Mouse (Mus musculus) natural killer cell, adult 2 months (primary cell): Measurements from ENCODE around the gene Psors1c2.

Source experiments
- DNase-seq, 2 experiments: peaks; one replicate each; pipeline ENCODE4 v3.0.0; 2022; ENCODE audit warnings: low spot score in 2 of 2

Gene Psors1c2

DNA sequence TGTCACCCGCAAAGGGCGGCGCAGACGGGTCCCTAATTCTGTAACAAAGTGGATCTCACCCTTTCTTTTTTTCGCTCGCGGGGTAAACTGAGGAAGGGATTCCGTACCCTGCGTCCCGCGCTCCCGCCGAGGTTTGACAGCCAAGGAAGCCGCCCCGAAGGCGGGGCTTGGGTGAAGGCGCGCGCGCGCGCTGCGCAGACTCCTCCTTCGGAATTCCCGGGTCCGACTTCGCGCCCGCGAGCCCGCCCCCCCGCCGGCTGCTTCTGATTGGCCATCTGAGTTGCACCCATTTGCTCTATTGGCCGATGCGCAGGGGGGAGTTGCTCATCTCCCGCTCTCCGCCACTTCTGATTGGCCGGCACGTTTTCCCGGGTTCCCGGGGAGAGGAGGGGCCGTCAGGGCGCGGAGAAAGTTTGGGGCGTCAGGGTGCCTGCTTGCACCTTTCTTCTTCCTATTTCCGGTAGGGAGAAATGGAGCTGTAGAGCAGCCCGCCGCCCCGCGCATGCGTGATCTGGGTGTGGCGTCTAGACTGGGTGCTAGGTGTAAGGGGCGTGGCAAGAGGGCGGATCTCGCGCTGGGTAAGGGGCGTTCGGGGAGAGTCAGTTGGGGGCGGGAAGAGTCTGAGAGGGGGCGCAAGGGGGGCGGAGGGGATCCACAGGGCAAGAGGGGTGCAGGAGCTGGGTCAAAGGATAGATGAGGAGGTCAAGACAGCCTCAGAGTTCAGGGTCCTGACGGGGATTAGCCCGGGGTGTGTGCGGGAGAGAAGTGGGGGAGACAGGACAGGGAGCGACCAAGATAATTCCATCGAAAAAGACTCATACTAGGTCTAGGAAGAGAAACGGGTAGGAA lies 16.1 kb upstream of the Psors1c2 start, which contains the start of the genes Tcf19 and Cchcr1:
TSS of gene Tcf19 (minus strand) at position 173 of the 849 bp plus-strand sequence.
TSS of gene Cchcr1 (plus strand) at position 449 of the 849 bp plus-strand sequence.
- peak; percentile 84 to 86 for DNase-seq

DNA sequence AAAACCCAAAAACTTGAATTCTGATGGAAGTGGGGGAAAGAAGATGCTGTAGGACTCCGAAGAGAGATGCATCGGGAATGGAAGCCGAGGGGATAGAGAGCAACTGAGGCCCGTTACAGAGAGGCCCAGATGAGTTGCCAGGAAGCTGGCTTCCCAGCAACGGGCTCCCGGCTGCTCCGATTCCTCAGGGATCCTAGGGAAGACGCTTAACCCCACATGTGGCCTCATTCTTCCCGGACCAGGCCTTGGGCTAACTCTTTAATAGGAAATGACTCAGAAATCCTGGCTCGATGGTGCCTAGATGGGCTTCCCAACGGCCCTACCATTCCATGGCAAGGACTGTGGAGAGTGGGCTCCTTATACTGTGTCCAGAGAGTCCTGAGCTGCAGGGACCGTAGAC lies 15.5 kb upstream of the Psors1c2 start:
- no peak for DNase-seq

DNA sequence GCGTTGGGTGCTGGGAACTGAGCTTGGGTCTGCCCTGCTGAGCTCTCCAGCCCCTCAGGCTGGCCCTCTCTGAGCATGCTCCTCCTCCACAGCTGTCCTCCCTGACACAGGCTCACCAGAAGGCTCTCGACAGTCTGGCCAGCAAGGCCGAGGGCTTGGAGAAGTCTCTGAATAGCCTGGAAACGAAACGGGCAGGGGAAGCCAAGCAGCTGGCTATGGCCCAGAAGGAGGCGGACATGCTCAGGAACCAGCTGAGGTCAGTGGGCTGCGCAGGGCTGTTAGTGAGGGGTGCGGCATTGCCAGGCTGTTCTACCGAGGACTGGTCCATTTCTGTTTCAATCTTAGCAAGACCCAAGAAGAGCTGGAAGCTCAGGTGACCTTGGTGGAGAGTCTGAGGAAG lies 8.6 kb upstream of the Psors1c2 start:
- no peak for DNase-seq

DNA sequence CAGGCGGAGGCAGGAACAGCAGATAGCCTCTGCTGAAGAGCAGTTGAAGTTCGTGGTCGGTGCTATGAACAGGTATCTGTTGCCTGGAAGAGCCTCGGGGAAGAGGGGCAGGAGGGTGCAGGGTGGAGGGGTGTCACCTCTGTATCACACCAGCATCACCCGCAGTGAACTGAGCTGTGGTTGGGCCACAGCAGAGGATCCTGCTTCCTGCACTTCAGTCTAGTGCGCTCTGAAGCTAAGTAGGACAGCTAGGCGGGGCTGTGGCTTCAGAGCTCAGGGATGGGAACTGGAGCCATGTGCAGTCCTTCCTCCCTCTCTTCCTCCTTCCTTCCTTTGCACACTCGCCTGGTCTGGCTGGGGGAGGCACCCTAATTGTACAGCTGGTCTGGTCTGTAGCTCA lies 6.4 kb upstream of the Psors1c2 start:
- DNase-seq: no peak

DNA sequence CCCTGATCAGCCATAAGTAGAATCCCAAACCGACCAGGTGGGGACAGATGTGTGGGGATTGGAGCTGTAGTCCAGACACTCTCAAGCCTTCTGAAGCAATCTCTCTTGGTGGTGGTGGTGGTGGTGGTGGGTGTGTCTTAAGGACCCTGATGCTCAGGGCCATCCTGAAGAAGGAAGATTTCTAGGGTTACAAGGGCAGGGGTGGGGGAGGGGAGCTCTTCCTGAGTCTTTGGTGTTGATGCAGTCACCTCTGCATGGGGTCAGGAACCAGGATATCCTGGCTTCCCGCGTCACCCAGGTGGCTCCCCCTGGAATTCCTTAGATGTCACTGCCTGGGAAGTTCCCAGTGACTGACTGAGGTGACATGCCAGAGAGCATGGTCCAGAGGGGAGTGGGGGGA lies 641 bp upstream of the Psors1c2 start:
- DNase-seq: no peak

DNA sequence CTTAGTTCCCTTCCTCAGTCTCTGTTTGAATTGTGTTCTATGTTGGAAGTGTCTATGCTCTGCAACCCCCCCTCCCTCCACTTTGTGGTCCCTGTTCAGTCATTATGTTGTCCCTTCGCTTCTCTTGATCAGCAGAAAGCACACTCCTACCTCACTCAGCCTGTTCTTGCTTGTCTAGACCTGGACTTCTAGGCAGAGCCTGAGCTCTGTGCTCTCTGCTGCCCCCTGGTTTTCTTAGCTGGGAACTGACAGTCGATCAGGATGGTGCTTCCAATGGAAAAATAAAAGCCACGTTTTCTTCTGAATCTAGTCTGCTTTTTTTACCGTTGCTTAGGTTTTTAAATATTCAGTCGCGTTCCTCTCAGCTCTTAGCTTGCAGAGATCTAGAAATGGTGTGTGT lies 1.3 kb downstream of the Psors1c2 start:
- peak; percentile 57 to 67 for DNase-seq

DNA sequence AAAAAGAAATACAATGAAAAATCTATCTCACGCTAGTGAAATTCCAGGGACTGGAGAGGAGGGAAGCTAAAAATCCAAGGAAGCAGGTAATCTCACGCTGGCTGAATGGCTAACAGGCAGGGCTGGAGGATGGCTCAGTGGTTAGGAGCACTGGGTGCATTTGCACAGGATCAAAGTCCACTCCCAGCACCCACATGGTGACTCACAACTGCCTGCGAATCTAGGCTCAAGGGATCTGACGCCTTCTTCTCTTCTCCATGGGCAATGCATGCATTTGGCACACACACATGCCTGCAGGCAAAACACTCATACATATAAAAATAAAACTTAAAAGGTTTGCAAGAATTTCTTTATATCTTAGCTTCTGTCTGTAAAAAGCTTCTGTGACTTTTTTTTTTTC lies 4.4 kb downstream of the Psors1c2 start:
- DNase-seq: no peak

DNA sequence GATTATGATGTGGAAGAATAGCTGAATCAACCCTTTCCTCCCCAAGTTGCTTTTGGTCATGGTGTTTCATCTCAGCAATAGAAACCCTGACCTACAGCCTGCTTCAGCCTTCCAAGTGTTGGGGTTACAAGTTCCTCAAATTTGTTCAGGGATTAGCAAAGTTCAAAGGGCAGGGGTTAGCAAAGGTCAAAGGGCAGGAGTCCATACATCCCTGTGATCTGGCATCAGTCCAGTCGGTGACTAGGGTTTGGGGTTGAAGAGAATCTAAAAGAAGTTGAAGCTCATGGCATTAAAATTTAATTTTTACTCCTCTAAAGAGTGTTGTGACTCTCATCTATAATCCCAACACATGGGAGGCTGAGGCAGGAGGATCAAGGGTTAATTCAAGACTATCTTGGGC lies 5.5 kb downstream of the Psors1c2 start:
- no peak for DNase-seq

DNA sequence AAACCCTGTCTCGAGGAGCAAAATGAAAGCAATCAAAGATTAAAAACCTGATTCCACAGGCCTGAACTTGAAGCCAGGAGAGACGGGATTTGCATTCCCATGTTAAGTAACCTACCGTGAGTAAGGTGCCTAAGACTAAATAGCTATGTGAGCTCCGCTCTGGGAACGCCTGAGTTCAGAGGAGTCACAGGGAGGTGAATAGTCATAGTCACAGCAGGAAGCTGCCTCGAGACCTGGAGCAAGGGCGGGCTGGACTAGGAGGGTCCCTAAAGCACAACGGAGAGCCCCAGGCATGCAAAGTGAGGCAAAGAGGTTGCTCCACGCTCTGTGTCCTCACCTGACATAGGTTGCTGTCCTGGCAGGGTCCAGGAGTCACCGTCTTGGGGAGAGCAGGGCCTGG lies 6.5 kb downstream of the Psors1c2 start:
- no peak for DNase-seq

DNA sequence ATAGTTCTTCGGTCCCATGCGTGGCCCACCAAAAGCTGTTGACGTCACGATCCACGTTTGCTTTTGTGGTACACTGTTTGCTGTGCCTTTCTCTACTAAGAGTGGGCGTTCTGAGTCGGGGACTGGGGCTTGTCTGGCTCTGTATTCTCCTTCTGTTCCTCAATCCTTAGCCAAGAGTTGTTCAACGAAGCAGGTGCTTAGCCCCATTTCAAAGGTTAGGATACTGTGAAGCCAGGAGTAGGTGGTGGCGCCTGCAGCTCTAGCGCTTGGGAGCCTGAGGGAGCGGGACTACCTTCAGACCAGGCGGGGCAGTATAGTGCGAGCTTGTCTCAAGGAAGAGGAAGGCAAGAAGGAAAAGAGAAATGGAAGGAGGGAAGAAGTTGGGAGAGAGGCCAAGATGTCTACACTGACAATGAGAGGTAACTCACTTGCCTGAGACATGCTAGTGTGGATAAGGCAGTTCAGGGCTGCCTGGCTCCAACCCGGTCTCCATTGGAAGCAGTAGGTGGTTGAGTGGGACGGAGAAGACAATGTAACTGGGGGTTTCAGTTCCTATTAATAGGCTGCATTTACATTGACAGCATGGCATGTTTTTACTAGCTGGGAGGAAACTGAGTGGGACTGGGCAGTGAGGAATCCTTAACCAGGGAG lies 9.9 kb downstream of the Psors1c2 start:
- no peak for DNase-seq

DNA sequence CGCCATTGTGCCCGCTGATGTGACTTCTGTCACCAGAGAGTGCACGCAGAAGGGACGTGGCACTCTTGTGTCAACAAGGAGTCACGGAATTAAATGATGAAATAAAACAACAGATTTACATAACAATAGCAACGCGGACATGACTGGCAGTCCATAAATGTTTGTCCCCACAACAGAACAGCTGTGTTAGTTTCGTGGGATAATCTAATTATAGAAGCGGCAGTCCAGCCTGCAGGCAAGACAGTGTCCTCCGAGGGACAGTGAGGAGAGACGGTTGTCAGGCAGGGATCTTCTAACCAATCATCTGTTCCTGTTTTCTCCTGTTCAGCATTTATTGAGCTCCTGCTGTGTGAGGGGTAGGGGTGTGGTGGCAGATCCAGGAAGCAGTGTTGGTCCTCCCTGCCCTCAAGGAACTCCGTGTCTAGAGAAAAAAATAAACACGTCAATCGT lies 10.4 kb downstream of the Psors1c2 start:
- DNase-seq: no peak

DNA sequence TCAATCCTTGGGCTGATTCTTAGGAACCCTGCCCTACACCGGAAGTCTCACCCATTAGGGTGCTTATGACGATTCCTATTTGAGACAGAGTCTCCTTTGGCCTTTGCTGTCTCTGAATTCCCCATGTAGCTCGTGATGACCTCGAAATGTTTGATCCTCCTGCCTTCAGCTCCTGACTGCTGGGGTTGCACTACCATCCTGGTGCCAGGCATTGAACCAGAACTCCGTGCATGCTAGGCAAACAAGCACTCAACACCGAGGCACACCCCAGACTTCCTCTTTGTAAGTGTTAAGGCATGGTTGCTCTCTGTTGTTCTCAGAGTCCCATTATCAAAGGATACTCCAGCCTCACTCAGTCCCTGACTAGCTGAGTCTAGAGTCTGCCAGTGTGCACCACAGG lies 11.0 kb downstream of the Psors1c2 start:
- peak in 1 of 2 experiments; percentile 23 for DNase-seq

DNA sequence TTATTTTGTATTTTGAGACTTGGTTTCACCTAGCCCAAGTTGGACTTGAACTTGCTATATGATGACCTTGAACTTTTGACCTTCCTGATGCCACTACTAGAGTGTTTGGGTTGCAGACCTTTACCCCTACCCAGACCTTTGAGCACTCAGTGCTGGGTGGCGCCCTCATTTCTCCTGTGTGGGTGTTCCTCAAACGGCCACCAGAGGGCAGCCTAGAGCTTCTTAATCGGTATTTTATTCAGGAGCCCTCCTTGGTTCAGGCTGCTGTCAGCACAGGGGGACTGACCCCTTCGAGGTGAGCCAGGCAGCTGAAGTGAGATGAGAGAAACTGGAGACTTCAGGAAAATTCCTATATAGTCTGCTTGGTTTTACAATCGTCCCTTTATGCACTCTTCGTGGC lies 11.7 kb downstream of the Psors1c2 start:
- peak; percentile 37 to 49 for DNase-seq

DNA sequence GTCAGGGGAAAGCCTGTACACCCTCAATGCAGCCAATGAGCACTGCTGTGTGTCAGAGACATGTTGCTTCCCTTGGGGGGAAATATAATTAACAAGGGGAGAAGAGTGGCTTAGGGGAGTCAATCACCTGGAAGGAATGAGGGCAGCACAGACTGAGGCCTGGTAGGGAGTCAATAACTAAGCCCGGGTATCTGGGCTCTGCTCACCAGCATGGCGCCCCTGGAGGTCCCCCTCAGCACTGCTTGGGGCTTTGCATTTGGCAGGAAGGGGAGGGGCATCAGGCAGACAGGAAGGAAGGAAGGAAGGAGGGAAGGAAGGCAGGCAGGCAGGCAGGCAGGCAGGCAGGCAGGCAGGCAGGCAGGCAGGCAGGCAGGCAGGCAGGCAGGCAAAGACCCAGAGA lies 14.5 kb downstream of the Psors1c2 start:
- no peak for DNase-seq

DNA sequence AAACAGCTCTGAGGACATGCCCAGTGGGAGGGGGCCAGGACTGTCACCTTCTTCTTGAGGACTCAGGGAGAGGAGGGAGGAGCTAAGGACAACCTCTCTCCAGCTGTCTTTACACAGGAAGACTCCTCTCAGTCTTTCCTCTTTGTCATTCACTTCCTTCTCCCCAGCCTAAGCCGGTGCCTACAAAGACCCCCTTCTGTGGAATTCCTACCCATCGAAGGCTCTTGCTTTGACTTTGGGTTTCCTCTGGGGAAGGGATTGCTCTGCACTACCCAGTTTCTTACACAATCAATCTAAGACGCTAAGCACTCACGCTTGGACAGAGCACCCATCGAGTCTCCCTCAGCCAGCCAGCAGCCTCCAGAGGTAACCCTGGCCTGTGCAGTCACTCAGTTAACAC lies 15.6 kb downstream of the Psors1c2 start:
- no peak for DNase-seq

DNA sequence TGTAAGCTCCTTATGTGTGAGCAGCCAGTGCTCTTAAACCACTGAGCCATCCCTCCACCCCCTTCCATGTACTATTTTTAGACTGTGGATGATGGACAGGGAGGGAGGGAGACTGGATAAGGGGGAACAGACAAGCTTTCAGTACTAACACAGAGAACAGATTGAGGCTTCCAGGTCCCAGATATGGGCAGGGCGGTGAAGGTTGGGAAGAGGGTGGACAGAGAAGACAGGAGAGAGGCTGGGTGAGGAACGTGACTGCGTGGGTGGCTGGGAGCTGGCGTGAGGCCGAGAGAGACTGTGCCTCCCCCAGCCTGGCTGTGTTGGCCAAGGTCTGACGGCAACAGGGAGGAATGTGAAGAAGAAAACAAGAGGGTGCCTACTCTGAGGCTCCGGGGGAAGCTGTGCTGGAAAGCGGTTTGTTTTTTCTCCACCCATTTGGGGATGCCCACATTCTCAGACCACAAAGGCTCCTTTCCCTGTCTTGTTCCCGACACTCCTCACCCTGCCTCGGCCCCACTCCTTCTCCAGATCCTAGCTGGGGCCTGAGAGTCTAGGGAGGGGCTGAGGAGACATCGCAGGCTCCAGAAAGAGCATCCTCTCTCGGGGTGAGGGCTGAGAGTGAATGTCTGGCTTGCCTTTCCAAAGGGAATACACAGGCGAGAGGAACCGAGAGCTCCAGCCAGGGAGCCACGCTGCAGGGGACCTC lies 16.6 kb downstream of the Psors1c2 start:
- DNase-seq: no peak

DNA sequence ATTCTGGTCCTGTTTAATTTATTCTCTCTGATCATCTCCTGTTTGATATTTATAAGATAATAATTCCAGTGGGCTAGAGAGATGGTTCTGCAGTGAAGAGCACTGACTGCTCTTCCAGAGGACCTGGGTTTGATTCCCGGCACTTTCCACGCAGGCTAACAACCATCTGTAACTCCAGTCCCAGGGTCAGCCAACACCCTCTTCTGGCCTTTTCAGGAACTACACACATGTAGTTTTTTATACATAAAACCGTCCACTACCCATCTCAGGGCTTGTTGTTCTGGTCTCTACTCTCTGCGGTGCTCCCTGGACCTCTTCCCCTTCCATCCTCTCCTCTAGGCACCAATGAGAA lies 17.1 kb downstream of the Psors1c2 start:
- no peak for DNase-seq

DNA sequence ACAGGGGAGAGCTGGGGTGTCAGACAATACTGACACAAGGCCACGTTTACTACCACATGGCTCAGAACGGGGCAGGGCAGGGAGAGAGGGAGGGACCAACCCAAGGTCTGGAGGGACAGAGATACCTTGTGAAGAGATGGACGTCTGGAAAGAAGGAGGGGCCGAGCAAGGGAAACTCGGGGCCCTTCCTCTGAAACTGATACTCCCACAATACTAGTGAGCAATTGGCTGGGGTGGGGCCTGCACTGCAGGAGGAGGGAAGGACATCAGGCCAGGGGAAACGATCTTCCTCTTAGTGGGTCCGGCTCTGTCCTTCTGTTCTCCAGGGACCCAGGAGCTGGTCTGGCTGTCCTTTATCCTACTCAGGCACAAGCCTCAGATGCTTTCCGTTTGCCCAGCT lies 17.9 kb downstream of the Psors1c2 start:
- DNase-seq: no peak

DNA sequence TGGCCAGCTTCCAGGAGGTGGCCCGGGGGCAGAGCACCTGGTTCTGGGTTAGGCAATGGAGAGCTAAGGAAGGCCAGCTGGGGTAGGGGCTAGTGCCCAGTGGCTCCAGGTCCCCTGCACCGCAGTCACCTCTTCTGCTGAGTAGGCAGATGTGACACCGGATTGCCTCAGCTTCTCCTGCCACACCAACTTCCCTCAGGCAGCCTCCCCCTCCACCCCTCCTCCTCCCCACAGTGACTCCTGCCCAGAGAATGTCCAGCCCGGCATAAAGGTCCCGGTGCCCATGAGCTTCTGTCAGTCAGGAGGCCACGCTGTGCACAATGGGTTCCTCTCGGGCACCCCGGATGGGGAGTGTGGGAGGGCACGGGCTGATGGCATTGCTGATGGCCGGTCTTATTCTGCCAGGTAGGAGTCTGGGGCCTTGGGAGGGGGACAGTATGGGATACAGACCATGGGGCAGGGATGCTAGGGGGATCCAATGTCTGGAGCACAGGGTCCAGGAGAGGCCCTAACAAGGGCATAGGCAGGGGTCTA lies 18.9 kb downstream of the Psors1c2 start, which contains the start of gene Cdsn:
TSS of gene Cdsn (plus strand) at position 248 of the 534 bp plus-strand sequence.
- DNase-seq: no peak

DNA sequence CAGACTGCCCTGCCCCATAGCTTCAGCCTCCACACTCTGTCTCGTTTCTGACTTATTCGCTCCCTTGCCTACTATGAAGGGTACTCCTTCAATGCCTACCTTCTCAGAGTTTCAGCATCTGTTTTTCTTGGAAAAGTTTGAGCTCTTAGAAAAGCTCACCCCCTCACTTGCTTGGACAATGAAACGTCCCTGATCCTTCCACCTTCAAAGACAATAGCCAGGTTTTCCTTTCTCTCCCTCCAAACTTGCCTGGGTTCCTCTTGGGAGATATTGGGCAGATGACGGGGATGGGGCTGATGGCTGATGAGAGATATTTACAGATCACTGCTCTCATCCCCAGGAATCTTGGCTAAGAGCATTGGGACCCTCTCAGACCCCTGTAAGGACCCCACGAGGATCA lies 21.3 kb downstream of the Psors1c2 start:
- DNase-seq: no peak

DNA sequence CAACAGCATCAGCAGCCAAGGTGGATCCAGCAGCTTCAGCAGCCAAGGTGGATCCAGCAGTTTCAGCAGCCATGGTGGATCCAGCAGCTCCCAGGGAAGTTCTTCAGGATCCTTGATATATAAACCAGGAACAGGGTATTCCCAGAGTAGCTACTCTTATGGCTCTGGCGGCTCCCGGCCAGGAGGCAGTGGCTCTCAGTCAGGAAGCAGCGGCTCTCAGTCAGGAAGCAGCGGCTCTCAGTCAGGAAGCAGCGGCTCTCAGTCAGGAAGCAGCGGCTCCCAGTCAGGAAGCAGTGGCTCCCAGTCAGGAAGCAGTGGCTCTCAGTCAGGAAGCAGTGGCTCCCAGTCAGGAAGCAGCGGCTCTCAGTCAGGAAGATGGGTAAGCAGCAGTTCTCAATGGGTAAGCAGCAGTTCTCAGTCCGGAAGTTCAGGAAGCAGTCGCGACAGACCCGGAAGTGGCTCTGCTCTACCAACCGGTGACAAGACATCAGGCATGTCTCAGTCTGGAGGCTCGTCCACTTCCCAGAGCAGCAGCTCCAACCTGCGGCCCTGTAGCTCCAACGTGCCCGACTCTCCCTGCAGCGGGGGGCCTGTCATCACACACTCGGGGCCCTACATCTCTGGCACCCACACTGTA lies 21.9 kb downstream of the Psors1c2 start:
- no peak for DNase-seq
